Mouse (Mus musculus): ENCODE data around the gene Uqcc1. TPM values are rescaled to one million over a fixed set of nuclear protein-coding genes. Genes with fewer than 3 reads are reported as not detected.
"Not testable (repeated sequence)": the region's sequence is repeated elsewhere in the genome, so short reads cannot be mapped to it uniquely, and the experiment has no call there.

Uqcc1 gene
- polyA plus RNA-seq, 1 experiment, result 26.7 TPM

DNA sequence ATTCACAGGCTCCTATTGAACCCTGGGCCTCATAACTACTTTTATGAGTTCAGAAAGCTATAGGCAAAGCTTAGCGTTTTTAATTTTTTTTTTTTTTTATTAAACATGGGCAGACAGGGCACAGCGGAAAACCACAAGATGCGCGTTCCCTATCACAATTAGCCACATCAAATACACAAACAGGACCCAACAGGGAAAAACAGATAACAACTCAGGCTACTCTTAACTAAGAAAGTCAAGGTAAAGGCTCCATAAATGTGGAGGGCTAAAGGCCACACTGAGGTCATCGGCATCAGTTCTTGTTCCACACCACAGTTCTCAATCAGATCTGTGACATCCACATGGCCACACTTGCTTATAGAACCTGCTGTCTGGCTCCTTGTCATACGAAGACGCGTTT is 61.8 kb downstream of the Uqcc1 start:
- 95% methylated on average over 8 of the region's 8 CpGs for WGBS
- DNase-seq (ENCODE audit: low read depth, low spot score), result no peak

DNA sequence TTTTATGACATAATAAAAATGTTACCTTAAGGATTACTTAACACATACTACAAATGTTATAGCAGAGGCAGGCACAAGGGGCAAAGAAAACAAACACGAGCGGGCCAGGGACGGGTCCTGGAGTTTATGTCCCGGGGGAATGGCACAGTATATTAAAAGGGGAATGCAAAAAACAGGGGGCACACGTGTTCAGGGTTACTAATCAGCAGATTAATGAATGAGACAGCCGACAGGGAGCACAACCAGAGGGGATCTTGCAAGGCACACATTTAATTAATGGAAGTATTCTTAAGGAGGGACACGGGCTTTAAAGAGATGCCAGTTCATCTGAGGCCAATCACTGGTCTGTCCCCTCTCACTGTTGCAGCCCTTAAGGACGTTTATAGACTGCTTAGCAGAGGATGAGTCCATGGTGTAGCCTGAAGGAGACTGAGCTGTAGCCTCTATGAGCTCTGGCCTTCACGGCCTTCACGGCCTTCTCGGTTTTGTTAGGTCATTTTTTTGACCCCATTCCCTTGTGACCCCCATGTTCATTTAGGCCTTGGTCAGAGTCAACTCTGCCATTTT is 66.7 kb downstream of the Uqcc1 start:
- DNase-seq (ENCODE audit: low read depth, low spot score), result no peak
- WGBS, result 41% methylated on average over 11 of the region's 11 CpGs

DNA sequence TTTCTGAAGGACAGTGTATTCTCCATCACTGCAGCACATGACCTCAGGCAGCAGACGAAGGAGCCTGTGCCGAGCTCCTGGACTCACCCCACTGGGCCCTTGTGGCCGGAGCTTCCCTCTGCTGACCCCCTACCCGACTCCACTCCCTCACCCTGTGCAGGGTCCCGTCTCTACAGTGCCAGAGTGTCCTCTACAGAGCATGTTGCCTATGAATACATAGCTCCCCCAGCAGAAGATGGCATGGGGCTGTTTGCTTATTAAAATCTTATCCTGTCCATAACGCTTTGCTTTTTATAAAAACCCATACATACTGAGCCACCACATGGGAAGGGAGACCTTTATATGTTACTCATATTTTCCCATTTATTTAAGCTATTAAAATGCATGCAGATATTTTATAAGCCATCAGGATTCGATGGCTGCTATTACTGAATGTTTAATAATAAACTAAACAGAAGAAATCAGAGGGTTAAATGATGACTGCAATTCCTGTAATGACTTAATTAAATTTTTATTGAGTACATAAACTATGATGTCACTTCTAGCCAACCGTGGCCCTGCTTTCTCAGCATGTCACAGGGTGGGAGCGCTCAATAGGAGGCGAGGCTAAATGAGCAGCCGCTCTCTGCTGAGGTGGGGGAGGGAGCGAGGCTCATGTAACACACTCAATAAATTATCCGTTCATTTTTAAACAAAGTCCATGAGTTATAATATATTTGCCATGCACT is 67.4 kb downstream of the Uqcc1 start:
- WGBS, result 49% methylated on average over 13 of the region's 13 CpGs
- DNase-seq (ENCODE audit: low read depth, low spot score), result no peak

DNA sequence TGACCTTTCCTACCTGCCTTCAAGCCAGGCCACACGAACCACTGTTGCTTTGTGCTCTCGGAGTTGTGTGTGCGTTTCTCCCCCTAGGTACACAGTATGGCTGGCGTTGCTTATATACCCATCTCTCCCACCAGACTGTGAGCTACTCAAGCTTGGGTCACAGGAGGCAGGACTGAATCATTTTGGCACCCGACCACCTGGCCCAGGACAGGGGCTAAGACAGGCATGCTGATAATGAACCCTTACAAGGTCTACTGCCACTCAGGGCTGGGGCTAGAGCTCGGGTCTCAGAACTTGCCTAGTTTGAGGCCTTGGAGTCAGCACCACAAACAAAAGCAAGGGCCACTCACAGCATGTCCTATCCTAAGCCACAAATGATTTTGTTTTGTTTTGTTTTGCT is 68.5 kb downstream of the Uqcc1 start:
- 96% methylated on average over 6 of the region's 6 CpGs for WGBS
- DNase-seq (ENCODE audit: low read depth, low spot score), result no peak

DNA sequence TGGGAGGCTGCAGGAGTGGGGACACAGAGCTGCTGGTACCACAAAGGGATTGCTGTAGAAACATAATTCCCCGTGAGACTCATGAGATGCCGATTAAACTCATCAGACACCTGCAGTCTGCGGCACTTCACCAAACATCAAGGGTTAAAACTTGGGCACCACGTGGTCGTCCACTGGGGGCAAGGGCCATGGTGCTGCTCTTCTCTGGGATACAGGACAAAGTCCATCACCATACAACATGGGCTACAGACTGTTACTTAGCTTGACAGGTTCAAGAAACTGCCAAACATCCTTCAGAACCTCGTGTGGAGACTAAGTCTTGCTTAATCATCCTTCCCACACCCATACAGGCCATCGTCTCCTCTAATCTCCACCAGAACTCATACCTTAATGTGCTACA is 70.0 kb downstream of the Uqcc1 start:
- WGBS, result 75% methylated on average over 7 of the region's 7 CpGs
- DNase-seq (ENCODE audit: low read depth, low spot score), result no peak

DNA sequence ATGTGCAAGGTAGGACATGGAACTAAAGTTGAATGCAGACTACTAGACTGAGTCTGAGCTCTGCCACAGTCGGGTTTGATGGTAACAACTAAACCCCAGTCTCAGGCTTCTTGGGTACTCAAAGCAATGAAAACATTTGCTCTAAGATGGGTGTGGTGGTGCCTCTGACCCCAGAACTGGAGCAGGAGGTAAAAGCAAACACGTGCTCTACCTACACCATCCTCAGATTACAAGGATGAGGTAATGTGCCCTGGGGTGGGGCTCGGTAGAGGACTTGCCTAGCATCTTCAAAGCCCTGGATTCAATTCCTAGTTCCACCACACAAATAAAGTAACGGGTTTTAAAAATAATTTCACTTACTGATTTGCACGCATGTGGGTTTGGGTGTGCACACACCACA is 77.6 kb downstream of the Uqcc1 start:
- no peak for DNase-seq (ENCODE audit: low read depth, low spot score)
- WGBS, result 55% methylated on average over 5 of the region's 5 CpGs

DNA sequence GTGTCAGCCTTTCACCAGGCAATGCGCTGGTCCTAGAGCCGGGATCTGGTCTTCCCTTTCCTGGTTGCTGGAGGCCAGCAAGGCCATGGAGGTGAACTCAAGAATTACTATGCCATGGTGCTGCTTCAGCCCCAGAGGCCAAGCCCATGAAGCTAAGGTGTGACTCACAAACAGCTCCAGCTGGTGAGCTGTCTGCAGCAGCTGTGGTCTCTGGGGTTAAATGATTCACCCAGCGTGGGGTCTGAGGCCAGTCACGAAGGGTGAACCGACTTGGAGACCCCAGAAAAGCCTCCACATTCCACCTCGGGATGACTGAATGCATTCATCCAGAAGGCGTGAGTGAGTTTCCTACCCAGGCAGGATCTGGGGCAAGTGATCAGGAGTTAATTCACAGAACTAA is 80.0 kb downstream of the Uqcc1 start:
- WGBS, result 86% methylated on average over 7 of the region's 7 CpGs
- no peak for DNase-seq (ENCODE audit: low read depth, low spot score)

DNA sequence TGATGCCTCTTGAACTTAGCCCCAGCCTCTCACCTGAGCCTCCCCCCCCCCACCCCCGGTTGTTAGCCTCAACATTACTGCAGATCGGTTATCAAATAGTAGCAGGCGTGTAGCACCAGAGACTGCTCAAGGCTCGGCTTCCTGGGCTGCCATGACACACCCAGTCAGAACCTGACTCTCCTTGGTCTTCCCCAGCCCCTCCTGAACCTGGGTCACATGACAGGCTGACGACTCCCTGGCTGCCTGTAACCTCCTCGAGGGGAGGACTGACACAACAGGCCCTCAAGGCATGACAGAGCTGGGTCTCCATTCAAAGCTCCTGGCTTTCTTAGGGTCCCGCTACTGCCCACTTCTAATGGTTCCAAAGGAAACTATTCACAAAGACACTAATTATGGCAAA is 80.6 kb downstream of the Uqcc1 start:
- 50% methylated on average over 7 of the region's 7 CpGs for WGBS
- DNase-seq (ENCODE audit: low read depth, low spot score), result no peak

DNA sequence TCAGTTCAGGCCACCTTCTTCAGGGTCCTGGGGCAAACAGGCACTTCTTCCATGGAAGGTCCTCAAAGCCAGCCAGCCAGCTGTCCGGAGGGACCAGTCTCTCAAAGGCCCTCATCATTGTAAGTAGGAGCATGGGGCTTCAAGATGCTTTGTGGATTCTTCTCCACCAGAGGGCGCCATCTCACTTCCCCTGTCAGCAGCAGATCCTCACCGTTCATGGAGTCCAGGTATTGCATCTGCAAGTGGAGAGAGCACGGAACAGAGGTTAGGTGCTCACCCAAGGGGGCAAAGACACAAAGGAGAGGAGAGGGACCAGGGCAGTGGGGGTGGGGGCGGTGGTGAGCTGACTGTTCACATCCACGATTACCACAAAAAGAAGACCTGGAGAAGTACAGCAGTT is 81.8 kb downstream of the Uqcc1 start:
- no peak for DNase-seq (ENCODE audit: low read depth, low spot score)
- WGBS, result 15% methylated on average over 6 of the region's 6 CpGs

DNA sequence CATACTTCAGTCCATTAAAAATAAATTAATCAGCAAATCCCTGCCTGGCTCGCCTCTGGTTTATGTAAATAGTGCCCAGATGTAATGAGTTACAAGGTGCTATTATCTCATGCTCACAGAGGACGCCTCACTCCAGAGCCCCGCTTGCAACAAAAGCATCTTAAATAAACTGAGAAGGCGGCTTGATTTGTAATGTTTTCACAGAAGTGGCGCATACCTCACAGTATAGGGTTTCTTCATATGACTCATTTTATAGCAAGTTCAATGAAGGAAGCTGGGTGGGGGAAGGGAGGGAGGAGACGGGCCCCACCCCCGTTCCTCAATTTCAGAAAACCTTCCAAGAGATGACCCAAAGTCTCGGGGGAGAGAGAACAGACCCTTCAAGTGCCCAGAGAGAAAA is 83.2 kb downstream of the Uqcc1 start:
- WGBS, result 66% methylated on average over 8 of the region's 8 CpGs
- DNase-seq (ENCODE audit: low read depth, low spot score), result no peak

DNA sequence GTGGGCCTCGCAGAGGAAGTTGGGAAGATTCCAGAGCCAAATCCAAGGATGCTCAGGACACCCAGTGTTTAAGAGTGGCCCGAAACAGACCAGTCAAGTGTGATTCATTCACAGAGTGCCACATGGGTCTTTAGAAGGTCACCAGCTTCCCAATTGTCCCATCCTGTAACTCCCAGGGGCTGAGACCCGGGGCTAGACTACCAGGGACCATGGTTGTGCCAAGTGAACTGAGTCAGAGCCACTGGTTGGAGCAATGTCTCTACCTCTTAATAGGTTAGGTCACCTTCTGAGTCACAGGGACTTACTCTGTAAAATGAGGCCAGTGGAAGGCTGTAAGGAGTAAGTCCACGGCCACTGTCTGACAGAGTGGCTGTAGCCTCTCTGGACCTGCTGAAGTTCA is 91.1 kb downstream of the Uqcc1 start:
- 77% methylated on average over 4 of the region's 4 CpGs for WGBS
- DNase-seq (ENCODE audit: low read depth, low spot score), result no peak

DNA sequence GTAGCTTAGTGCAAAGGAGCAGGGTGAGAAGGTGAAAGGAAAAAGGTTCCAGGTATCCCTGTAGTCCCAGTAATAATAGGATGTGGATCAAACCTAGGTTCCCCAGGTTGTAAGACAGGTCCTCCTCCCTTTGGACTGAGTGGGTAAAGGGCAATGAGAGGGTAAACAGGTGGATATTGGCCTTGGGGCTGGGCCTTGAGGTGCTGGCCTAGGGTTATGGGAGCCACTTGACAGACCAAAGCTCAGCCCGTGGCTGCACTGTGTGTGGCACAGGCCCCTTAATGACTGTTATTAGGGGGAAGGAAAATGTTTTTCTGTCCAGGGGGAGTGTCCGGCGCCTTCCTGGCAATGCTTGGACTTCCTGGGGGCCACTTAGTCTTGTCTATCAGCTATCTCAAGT is 92.1 kb downstream of the Uqcc1 start:
- DNase-seq (ENCODE audit: low read depth, low spot score), result no peak
- 41% methylated on average over 3 of the region's 3 CpGs for WGBS

DNA sequence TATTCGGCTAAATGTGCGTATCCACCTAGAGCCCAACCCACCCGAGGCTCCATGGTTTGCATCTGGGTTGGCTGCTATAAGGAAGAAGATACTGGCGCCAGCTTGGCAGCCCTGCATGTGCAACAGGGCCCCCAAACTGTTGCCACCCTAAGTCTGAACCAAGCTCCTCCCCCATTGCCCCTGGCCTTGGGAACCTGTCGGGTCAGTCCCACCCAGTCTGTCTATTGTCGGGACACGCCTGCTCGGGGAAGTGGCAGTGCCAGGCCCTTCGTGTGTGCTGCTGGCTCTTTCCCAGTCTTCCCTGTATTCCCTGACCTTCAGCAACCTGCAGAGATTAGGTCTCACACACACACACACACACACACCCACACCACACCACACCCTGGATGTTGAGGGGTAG is 95.4 kb downstream of the Uqcc1 start, which contains the start of gene Fam83c:
TSS of gene Fam83c (minus strand) at position 123 of the 400 bp plus-strand sequence.
- 25% methylated on average over 9 of the region's 9 CpGs for WGBS
- DNase-seq (ENCODE audit: low read depth, low spot score), result peak; percentile 57

DNA sequence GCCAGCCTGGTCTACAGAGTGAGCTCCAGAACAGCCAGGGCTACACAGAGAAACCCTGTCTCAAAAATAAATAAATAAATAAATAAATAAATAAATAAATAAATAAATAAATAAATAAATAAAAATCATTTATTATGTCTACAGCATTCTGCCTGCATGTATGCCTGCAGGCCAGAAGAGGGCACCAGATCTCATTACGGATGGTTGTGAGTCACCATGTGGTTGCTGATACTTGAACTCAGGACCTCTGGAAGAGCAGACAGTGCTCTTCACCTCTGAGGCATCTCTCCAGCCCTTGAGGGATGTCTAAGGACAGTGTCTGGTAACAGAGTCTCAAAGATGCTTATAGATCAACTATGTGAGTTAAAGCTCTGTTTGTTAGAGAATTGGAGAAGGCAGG is 98.0 kb downstream of the Uqcc1 start:
- DNase-seq (ENCODE audit: low read depth, low spot score), result not testable (repeated sequence)
- WGBS, result 60% methylated on average over 1 of the region's 1 CpGs

DNA sequence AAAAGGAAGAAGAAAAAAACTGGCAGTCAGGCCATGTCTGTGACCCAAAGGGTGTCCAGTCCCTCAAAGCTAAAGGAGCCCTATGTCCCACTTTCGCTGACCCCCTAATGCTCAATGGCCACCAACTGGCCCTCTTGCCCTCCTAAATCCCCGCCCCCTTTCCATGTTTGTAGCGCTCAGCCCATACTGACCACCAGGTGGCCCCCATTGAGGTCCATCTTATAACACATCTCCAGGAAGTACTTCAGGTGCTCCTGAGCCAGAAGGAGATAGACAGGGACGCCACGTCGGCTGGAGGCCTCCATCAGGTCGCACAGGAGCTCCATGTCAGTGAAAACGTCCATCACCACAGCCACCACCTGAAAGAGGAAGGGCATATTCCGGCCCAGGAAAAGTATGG is 98.8 kb downstream of the Uqcc1 start:
- DNase-seq (ENCODE audit: low read depth, low spot score), result no peak
- 56% methylated on average over 9 of the region's 9 CpGs for WGBS

DNA sequence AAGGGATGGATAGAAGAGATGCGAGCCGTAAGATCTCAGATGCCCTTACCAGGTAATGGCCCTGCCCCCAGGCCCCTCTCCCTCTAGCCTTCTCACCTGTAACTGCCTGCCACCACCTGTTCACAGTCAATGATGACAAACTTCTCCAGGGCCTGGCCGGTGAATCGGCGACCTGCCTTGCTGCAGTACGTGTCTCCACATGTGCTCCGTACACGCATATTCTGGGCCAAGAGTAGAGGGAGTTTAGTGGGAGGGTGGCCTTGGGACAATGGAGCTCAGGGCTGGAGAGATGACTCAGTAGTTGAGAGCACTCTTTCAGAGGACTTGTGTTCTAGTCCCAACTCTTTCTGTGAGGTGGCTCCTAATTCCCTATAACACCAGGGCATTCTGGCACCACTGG is 99.3 kb downstream of the Uqcc1 start:
- no peak for DNase-seq (ENCODE audit: low read depth, low spot score)
- WGBS, result 93% methylated on average over 8 of the region's 8 CpGs

DNA sequence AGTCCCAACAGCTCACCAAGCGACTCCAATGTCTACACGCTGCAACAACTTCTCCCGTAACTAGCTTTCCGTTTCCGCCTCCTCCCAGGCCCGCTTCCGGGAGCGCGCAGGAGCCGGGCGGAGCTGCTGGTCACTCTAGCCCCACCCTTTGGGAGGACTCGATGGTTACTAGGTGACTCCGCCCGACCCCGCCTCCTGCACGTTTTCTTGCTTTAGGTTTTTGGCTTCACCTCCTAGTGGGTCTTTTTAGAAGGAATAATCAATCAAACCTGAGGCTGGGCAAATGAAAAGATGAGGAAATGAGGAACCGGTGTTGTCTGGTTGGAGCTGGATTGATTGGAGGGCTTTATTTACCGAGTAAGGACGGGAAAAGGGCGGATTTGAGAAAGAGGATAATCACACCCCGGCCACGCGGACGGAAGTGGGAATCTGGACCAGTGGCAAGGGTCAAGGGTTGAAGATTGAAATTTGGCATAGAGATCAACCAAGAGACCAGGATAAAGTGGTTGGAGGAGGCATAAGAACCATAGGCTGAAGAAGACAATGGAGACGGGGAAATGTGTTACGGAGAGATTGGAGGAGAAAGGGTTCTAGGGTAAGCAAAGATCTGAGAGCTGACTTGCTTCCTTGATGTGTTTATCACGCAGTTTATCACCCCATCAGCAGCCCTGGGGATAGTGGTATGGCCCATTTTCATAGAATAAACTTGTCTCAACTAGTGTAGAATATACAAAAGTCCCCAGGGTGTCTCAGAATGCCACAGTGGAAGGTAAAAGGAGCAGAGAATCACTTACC is 103.3 kb downstream of the Uqcc1 start, which contains the start of gene Eif6:
TSS of gene Eif6 (minus strand) at position 296 of the 795 bp plus-strand sequence.
- peak; percentile 90 for DNase-seq (ENCODE audit: low read depth, low spot score)
- WGBS, result 1% methylated on average over 27 of the region's 27 CpGs

DNA sequence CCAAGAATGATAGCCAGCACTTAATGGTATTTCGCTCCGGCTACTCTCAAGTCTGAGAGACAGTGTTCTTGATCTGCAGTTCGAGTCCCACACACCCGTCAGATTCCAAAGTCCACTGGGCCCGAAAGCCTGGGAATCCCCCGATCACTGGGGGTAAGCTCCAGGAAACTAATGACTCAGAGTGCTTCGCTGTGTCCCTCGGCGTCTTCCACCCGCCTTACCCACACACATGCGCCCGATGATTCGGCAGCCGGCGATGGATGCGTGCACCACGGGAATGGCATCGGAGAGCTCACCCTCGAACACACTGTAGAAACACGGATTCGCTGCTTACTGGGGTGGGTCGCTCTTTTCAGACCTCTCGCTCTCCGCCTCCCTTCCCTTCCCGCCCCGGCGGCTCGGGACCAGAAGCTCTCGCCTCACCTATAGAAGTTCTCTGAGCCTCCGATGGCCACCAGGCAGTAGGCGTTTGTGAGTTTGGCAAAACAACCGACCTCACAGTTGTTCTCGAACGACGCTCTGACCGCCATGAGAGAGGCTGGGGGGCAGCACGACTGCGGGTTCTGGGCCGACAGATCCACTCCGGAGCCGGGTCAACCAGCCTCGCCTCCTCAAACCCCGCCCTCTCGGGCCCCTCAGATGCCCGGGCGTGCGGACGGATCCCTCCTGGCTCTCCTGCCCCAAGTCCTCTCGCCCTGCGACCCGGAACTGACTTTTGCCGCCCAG is 104.0 kb downstream of the Uqcc1 start:
- no peak for DNase-seq (ENCODE audit: low read depth, low spot score)
- WGBS, result 1% methylated on average over 52 of the region's 52 CpGs

DNA sequence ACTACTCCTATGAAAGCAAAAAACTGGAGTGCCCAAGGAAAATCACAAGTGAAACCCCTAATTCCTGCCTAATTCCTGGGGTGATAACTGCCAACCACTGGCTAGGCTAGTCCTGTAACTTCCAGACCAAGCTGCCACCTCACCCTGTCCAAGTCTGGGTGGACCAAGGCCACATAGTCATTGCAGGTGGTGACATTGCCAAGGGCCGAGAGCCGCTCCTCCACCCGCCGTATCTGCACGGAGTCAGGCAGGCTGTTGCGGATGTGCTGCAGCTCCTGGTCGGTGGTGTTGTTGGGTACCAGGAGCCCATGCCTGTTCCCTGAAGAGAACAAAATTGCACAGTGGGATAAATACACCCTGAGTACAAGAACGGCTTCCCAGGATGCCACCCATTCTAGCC is 106.4 kb downstream of the Uqcc1 start:
- WGBS, result 86% methylated on average over 8 of the region's 8 CpGs
- DNase-seq (ENCODE audit: low read depth, low spot score), result no peak

DNA sequence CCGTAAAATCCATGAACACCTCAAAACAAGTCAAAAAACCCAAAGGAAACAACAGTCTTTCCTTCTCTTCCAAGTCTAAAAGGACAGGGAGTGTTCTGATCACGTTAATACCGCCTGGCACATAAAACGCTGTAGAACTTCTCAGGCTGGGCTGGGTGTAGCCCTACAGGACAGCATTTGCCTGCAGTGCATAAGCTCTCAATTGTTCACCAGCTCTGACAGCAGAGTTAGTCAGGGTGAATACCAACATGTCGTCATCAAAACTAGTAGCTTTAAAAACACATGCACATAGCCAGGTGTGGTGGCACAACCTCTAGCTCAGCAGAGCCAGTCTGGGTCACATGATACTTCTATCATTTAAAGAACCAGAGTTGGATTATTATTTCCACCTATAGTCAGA is 109.3 kb downstream of the Uqcc1 start:
- DNase-seq (ENCODE audit: low read depth, low spot score), result no peak
- 41% methylated on average over 5 of the region's 5 CpGs for WGBS
